ENCODE assay signal across 17 mouse cellular contexts in the genomic region with DNA sequence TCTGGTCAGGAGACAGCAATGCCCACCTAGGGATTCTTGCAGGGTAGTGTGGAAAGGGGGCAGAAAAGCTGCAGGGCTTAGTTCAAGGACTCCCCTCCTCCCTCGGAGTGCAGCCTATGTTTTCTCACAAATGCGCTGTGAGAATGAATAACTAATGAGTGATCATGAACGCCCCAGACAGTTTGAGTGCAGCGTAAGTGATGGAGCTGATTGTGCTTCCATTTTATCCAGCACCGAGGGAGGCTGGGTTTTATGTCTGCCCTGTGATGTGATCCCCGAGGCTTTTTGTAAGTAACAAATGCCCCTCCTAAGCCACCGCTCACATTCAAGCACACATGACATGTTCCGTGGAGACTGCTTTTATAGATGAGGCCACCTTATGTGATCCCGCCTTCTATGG.
DNase-seq lines count a peak whose midpoint lies in the region; ATAC-seq and TF ChIP-seq lines count a peak whose summit lies in the region.
"Had no signal": no experiment of that assay in that cellular context is flagged by ENCODE, and none has a peak within 500 bp of the region (broad histone marks: within the 10 kb centered on the region; RNA-seq: fewer than 3 reads in every experiment).

No protein-coding gene starts in this region.

- no peaks in the 10 kb centered on the region for H3K9me3 ChIP-seq in forebrain, embryonic 13.5 days (replicated peaks)
- H3K9me3 ChIP-seq in hindbrain, postnatal 0 days (ENCODE audit: low read length): no peaks in the 10 kb centered on the region
- no peaks in the 10 kb centered on the region for H3K9me3 ChIP-seq in midbrain, embryonic 16.5 days (replicated peaks; ENCODE audit: control insufficient read depth, low read length, poor library complexity, severe bottlenecking)

- peak; percentile 59 for DNase-seq in embryo, embryonic 10.5 days (ENCODE audit: low spot score)
- peak; percentile 27 for DNase-seq in hindbrain, postnatal 0 days (ENCODE audit: low spot score)
- DNase-seq in adrenal gland, adult 2 months: no peak
- DNase-seq in layer of hippocampus, adult 11-12 months (ENCODE audit: low spot score): no peak
- DNase-seq: B cell, adult 2 months; heart, postnatal 36 days; kidney, adult 8-10 months; liver; lung, postnatal 14 days; right cerebral cortex, postnatal 14 days; thymus, adult 2 months had no signal

- H3K4me3 ChIP-seq in forebrain, embryonic 13.5 days: peak overlapping the region; percentile 3; the same call in 1 of the 2 replicates
- H3K4me3 ChIP-seq in hindbrain, postnatal 0 days (ENCODE audit: low read length): peak overlapping the region; percentile 11; the same call in 1 of the 2 replicates
- H3K4me3 ChIP-seq in midbrain, embryonic 16.5 days (ENCODE audit: low read depth, low read length): peak overlapping the region; percentile 6; the same call in 1 of the 2 replicates
- H3K4me3 ChIP-seq: myocyte had no signal

- H3K27ac ChIP-seq in forebrain, embryonic 13.5 days: peak overlapping the region; percentile 49
- H3K27ac ChIP-seq in hindbrain, postnatal 0 days: peak overlapping the region; percentile 12; the same call in 1 of the 2 replicates
- H3K27ac ChIP-seq in midbrain, embryonic 16.5 days (ENCODE audit: low read length): peak overlapping the region; percentile 40

- 6% methylated on average over 9 of the region's 9 CpGs for WGBS in forebrain, embryonic 13.5 days
- 16% methylated on average over 9 of the region's 9 CpGs for WGBS in hindbrain, postnatal 0 days
- 9% methylated on average over 9 of the region's 9 CpGs for WGBS in midbrain, embryonic 16.5 days

- no peak for TF ChIP-seq CTCF in hindbrain, postnatal 0 days (IDR thresholded peaks at IDR 0.05; ENCODE audit: low read depth)

- H3K27me3 ChIP-seq in forebrain, embryonic 13.5 days: peaks cover 21% of the 10 kb centered on the region
- H3K27me3 ChIP-seq in hindbrain, postnatal 0 days (ENCODE audit: insufficient read depth, low read length): no peaks in the 10 kb centered on the region
- H3K27me3 ChIP-seq in midbrain, embryonic 16.5 days (ENCODE audit: control insufficient read depth, insufficient read depth, low read depth, low read length): no peaks in the 10 kb centered on the region; the same call in 1 of the 2 replicates

- 0 out of 2 replicates have a peak overlapping the region, but pooled peaks have one; percentile 3 for H3K9ac ChIP-seq in forebrain, embryonic 13.5 days
- 0 out of 2 replicates have a peak overlapping the region, but pooled peaks have one; percentile 13 for H3K9ac ChIP-seq in hindbrain, postnatal 0 days (replicated peaks; ENCODE audit: low read length)
- H3K9ac ChIP-seq in midbrain, embryonic 16.5 days (ENCODE audit: low read depth, low read length): no peak overlapping the region

- no peaks in the 10 kb centered on the region for H3K36me3 ChIP-seq in forebrain, embryonic 13.5 days (ENCODE audit: poor library complexity, severe bottlenecking)
- no peaks in the 10 kb centered on the region for H3K36me3 ChIP-seq in hindbrain, postnatal 0 days (ENCODE audit: insufficient read depth, low read length)
- no peaks in the 10 kb centered on the region for H3K36me3 ChIP-seq in midbrain, embryonic 16.5 days (ENCODE audit: control insufficient read depth, insufficient read depth, low read length)

- ATAC-seq in forebrain, embryonic 13.5 days: peak; percentile 77
- ATAC-seq in hindbrain, postnatal 0 days: peak; percentile 52
- peak; percentile 81 for ATAC-seq in midbrain, embryonic 16.5 days
- ATAC-seq in megakaryocyte-erythroid progenitor cell, adult 5-6 weeks (replicated peaks; ENCODE audit: low FRiP score, low TSS enrichment, poor library complexity, severe bottlenecking): no peak
- no peak for ATAC-seq in erythroid progenitor cell, adult 5-6 weeks (replicated peaks; ENCODE audit: low FRiP score, poor library complexity, severe bottlenecking)
- ATAC-seq: activated CD4-positive, CD25-positive, alpha-beta regulatory T cell, adult 4 months had no signal

- peak overlapping the region; percentile 54 for H3K4me2 ChIP-seq in forebrain, embryonic 13.5 days
- peak overlapping the region; percentile 45 for H3K4me2 ChIP-seq in hindbrain, postnatal 0 days (ENCODE audit: low read depth, low read length)
- H3K4me2 ChIP-seq in midbrain, embryonic 16.5 days (ENCODE audit: low read length): peak overlapping the region; percentile 40

- peaks cover 24% of the 10 kb centered on the region for H3K4me1 ChIP-seq in forebrain, embryonic 13.5 days
- peaks cover 10% of the 10 kb centered on the region; the same call in 1 of the 2 replicates for H3K4me1 ChIP-seq in hindbrain, postnatal 0 days (ENCODE audit: insufficient read depth, low read length)
- H3K4me1 ChIP-seq in midbrain, embryonic 16.5 days (ENCODE audit: control insufficient read depth, insufficient read depth, low read length): peaks cover 16% of the 10 kb centered on the region

Comparison
In these comparisons a context has a peak if more than half of its experiments do, and no peak if none do; other contexts are left out.
1. DNase-seq: peak in embryo, embryonic 10.5 days (single experiment) and hindbrain, postnatal 0 days (single experiment); none in adrenal gland, adult 2 months (single experiment) and layer of hippocampus, adult 11-12 months (single experiment).
2. ATAC-seq: peak in forebrain, embryonic 13.5 days (single experiment), hindbrain, postnatal 0 days (single experiment) and midbrain, embryonic 16.5 days (single experiment); none in megakaryocyte-erythroid progenitor cell, adult 5-6 weeks (single experiment) and erythroid progenitor cell, adult 5-6 weeks (single experiment).
3. Peak in every context shown above with its lines, with median percentiles within 50 percentile points of each other: H3K27ac ChIP-seq, H3K4me2 ChIP-seq and H3K4me3 ChIP-seq.